Mouse (Mus musculus): ENCODE measurements at regions not wholly inside any gene's neighbourhood (a gene's known extent, or its start where the extent isn't known, plus 50 kb on each side); places are given as distances from the start of the nearest gene placed in this dataset.

- Histone ChIP-seq H3K27me3 (no peaks in the 10 kb centered on the region), H3K9me3 (replicated peaks) (no peaks in the 10 kb centered on the region), H3K4me2 (no peak overlapping the region), H3K9ac (no peak overlapping the region), H3K27ac (no peak overlapping the region), H3K4me3 (no peak overlapping the region), H3K36me3 (no peaks in the 10 kb centered on the region), H3K4me1 (replicated peaks) (no peaks in the 10 kb centered on the region)
- WGBS = 51% methylated on average over 4 of the region's 4 CpGs
- no peak for ATAC-seq (replicated peaks; ENCODE audit: insufficient number of reproducible peaks, insufficient read depth, low FRiP score, low read depth)
These were observed 269.7 kb upstream of the Dio3 start for GRCm38 (mm10) chr12:110009136-110009535.

DNA sequence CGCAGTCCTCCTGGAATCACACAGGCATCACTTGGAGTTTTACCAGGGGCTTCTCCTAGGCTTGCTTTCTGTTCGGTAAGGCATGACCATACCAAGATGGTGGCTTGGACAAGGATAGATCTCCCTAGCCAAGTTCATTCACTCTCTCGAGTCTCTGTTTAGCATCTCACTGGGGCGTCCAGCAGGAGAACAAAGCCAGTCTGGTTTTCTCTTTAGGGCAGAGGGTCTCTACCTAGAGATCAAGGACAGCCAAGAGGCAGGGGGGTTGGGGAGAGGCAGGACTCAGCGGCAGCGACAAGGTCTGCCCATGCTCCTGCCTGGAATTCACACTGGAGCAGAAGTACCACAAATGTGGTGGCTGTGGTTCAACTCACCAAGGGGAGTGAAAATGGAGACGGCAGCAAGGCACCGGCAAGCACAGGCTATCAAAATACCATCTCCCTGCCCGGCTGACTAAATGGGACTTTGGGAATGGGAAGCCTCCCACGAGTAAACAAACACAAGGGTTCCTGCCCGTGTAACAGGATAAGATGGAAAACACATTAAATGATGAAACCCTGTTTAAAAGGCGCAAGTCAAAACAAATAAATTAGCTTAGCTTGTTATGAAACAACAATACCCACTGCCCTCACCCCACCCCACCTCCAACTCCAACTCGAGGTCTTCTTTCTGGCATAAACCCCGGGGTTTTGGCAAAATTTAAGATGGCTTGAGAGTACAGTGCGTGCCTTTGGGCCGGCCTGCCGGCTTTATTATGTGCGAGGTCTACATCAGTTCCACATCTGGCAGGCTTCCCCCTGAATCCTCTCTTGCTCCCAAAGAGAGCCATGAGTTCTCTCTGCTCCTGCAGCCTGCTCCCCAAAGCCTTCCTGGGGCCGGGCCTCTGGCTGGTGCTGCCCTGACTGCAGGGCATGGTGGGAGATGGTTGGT is 258.1 kb upstream of the Dio3 start:
- WGBS = 50% methylated on average over 19 of the region's 19 CpGs
- ATAC-seq (replicated peaks; ENCODE audit: insufficient number of reproducible peaks, insufficient read depth, low FRiP score, low read depth) = no peak

GRCm38 (mm10) chr12:110021690-110022089 is 257.2 kb upstream of the Dio3 start:
- H3K4me3 ChIP-seq = no peak overlapping the region
- no peaks in the 10 kb centered on the region for H3K9me3 ChIP-seq (replicated peaks)
- no peaks in the 10 kb centered on the region for H3K36me3 ChIP-seq
- H3K27ac ChIP-seq = no peak overlapping the region
- no peaks in the 10 kb centered on the region for H3K4me1 ChIP-seq (replicated peaks)
- ATAC-seq (replicated peaks; ENCODE audit: insufficient number of reproducible peaks, insufficient read depth, low FRiP score, low read depth) = no peak
- no peaks in the 10 kb centered on the region for H3K27me3 ChIP-seq
- H3K9ac ChIP-seq = no peak overlapping the region
- H3K4me2 ChIP-seq = no peak overlapping the region
- 78% methylated on average over 12 of the region's 12 CpGs for WGBS

More for the DNA sequence above, 258.1 kb upstream of the Dio3 start:
- Histone ChIP-seq H3K4me2 (no peak overlapping the region), H3K4me3 (no peak overlapping the region), H3K4me1 (replicated peaks) (no peaks in the 10 kb centered on the region), H3K9me3 (replicated peaks) (no peaks in the 10 kb centered on the region), H3K36me3 (no peaks in the 10 kb centered on the region), H3K27ac (no peak overlapping the region), H3K27me3 (no peaks in the 10 kb centered on the region), H3K9ac (no peak overlapping the region)

- no peak overlapping the region for H3K4me2 ChIP-seq
- no peaks in the 10 kb centered on the region for H3K27me3 ChIP-seq
- ATAC-seq (replicated peaks; ENCODE audit: insufficient number of reproducible peaks, insufficient read depth, low FRiP score, low read depth) = no peak
- H3K9me3 ChIP-seq (replicated peaks) = no peaks in the 10 kb centered on the region
- no peaks in the 10 kb centered on the region for H3K4me1 ChIP-seq (replicated peaks)
- H3K36me3 ChIP-seq = no peaks in the 10 kb centered on the region
- no peak overlapping the region for H3K27ac ChIP-seq
- 58% methylated on average over 6 of the region's 6 CpGs for WGBS
- H3K4me3 ChIP-seq = no peak overlapping the region
- H3K9ac ChIP-seq = no peak overlapping the region
These were observed 256.2 kb upstream of the Dio3 start for GRCm38 (mm10) chr12:110022631-110023030.

DNA sequence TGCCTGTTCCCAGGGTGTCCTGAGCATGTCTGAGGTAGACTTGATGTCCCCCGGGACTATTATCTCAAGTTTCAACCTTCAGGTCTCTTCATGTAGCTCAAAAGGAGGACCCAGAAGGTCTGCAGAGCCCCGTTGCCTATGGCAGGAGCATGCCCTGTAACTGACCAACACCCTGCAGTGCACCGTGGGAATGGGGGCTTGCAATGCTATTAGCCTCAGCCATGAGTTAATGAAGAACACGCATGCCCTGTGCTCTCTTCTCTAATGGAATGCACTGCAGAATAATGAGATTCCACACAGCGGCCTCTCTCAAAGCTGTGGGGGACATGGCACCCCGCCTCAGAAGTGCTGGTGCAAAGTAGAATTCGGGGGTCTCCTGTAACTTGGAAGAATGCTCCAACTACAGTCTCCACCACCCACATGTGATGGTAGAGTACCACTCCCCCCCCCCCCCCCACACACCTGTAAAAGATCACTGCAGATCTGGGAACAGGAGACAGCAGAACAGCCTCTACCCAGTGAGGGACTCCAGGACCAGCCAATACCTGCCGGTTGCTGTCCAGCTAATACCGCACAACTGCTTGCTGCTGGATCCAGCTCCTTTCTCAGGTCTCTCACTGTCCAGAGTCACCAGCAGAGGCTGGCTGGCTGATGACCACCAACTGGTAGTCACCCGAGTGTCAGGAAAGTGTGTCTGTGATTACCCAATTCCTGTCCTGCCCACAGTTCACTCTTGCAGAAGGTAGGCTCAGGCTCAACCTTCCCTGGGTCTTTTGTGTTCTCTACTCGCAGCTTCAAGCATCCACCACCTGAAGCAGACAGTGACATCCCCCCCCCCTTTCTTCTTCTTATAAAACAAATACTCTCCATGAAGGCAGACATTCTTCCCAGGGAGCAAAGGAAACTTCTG is 255.4 kb upstream of the Dio3 start:
- WGBS = 65% methylated on average over 11 of the region's 11 CpGs
- peaks cover 4% of the 10 kb centered on the region; the same call in 1 of the 2 replicates for H3K27me3 ChIP-seq
- no peak for ATAC-seq (replicated peaks; ENCODE audit: insufficient number of reproducible peaks, insufficient read depth, low FRiP score, low read depth)

GRCm38 (mm10) chr12:110024295-110024694 is 254.6 kb upstream of the Dio3 start:
- Histone ChIP-seq H3K4me2 (no peak overlapping the region), H3K9me3 (replicated peaks) (no peaks in the 10 kb centered on the region), H3K27me3 (peaks cover 4% of the 10 kb centered on the region; the same call in 1 of the 2 replicates), H3K4me1 (replicated peaks) (no peaks in the 10 kb centered on the region), H3K27ac (no peak overlapping the region), H3K4me3 (no peak overlapping the region), H3K36me3 (no peaks in the 10 kb centered on the region), H3K9ac (no peak overlapping the region)
- 82% methylated on average over 9 of the region's 9 CpGs for WGBS
- ATAC-seq (replicated peaks; ENCODE audit: insufficient number of reproducible peaks, insufficient read depth, low FRiP score, low read depth) = no peak

More for the DNA sequence above, 255.4 kb upstream of the Dio3 start:
- Histone ChIP-seq H3K36me3 (no peaks in the 10 kb centered on the region), H3K9me3 (replicated peaks) (no peaks in the 10 kb centered on the region), H3K4me1 (replicated peaks) (no peaks in the 10 kb centered on the region), H3K4me3 (no peak overlapping the region), H3K9ac (no peak overlapping the region), H3K4me2 (no peak overlapping the region), H3K27ac (no peak overlapping the region)

GRCm38 (mm10) chr12:110025171-110025570 is 253.7 kb upstream of the Dio3 start:
- Histone ChIP-seq H3K9ac (no peak overlapping the region), H3K27me3 (peaks cover 4% of the 10 kb centered on the region; the same call in 1 of the 2 replicates), H3K27ac (no peak overlapping the region), H3K36me3 (no peaks in the 10 kb centered on the region), H3K4me3 (no peak overlapping the region), H3K9me3 (replicated peaks) (no peaks in the 10 kb centered on the region), H3K4me1 (replicated peaks) (no peaks in the 10 kb centered on the region), H3K4me2 (no peak overlapping the region)
- WGBS = 82% methylated on average over 7 of the region's 7 CpGs
- ATAC-seq (replicated peaks; ENCODE audit: insufficient number of reproducible peaks, insufficient read depth, low FRiP score, low read depth) = no peak

GRCm38 (mm10) chr12:110026033-110026750 is 252.7 kb upstream of the Dio3 start:
- ATAC-seq (replicated peaks; ENCODE audit: insufficient number of reproducible peaks, insufficient read depth, low FRiP score, low read depth) = no peak
- Histone ChIP-seq H3K27ac (no peak overlapping the region), H3K4me1 (replicated peaks) (no peaks in the 10 kb centered on the region), H3K27me3 (peaks cover 4% of the 10 kb centered on the region; the same call in 1 of the 2 replicates), H3K4me2 (no peak overlapping the region), H3K4me3 (no peak overlapping the region), H3K36me3 (no peaks in the 10 kb centered on the region), H3K9ac (no peak overlapping the region), H3K9me3 (replicated peaks) (no peaks in the 10 kb centered on the region)
- 62% methylated on average over 11 of the region's 11 CpGs for whole genome bisulfite sequencing

- ATAC-seq (replicated peaks; ENCODE audit: insufficient number of reproducible peaks, insufficient read depth, low FRiP score, low read depth) = no peak
- Histone ChIP-seq H3K27ac (no peak overlapping the region), H3K36me3 (no peaks in the 10 kb centered on the region), H3K4me3 (no peak overlapping the region), H3K27me3 (peaks cover 4% of the 10 kb centered on the region; the same call in 1 of the 2 replicates), H3K9me3 (replicated peaks) (no peaks in the 10 kb centered on the region), H3K9ac (no peak overlapping the region), H3K4me2 (no peak overlapping the region), H3K4me1 (replicated peaks) (no peaks in the 10 kb centered on the region)
- 62% methylated on average over 6 of the region's 6 CpGs for WGBS
These were observed 251.5 kb upstream of the Dio3 start for GRCm38 (mm10) chr12:110027345-110027744.

DNA sequence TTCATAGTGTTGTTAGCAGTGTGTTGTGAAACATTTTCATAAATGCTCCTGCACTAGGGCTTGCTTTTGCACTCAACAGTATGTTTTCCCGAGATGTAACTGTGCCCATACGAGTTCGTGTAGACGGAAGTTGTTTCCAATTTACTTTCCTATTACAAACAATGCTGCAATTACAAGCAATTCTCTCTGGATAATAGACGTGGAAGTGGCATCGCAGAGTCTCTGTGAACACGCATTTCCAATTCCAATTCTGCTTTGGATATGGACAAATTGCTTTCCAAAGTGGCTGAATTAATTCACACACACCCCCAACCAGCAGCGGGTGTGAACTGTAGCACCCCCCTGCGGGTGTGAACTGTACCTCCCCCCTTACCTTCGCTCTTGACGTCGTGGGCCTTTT is 250.9 kb upstream of the Dio3 start:
- H3K9me3 ChIP-seq (replicated peaks) = no peaks in the 10 kb centered on the region
- H3K27ac ChIP-seq = no peak overlapping the region
- no peaks in the 10 kb centered on the region for H3K36me3 ChIP-seq
- 76% methylated on average over 12 of the region's 12 CpGs for WGBS
- ATAC-seq (replicated peaks; ENCODE audit: insufficient number of reproducible peaks, insufficient read depth, low FRiP score, low read depth) = no peak
- no peak overlapping the region for H3K4me2 ChIP-seq
- no peak overlapping the region for H3K9ac ChIP-seq
- peaks cover 4% of the 10 kb centered on the region; the same call in 1 of the 2 replicates for H3K27me3 ChIP-seq
- H3K4me1 ChIP-seq (replicated peaks) = no peaks in the 10 kb centered on the region
- no peak overlapping the region for H3K4me3 ChIP-seq

DNA sequence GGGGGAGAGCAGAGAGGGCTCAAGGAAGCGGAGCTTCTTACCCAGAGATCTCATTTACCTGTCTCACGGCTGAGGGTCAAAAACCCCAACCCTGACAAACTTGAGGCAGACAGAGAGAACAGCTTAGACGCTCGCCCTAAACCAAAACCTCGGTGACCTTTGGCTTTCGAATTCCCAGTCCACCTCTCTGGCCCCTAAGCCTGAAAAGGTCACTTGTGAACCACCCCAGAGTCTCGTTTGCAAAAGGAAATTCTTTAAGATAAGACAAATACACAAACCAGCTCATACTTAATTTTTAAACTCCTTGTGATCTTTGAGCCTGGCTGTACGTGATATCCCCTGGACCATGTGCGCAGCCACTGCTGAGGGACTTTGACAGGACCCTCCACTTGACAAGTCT is 250.2 kb upstream of the Dio3 start:
- H3K9me3 ChIP-seq (replicated peaks) = no peaks in the 10 kb centered on the region
- H3K4me1 ChIP-seq (replicated peaks) = no peaks in the 10 kb centered on the region
- ATAC-seq (replicated peaks; ENCODE audit: insufficient number of reproducible peaks, insufficient read depth, low FRiP score, low read depth) = no peak
- no peak overlapping the region for H3K9ac ChIP-seq
- no peak overlapping the region for H3K4me3 ChIP-seq
- no peak overlapping the region for H3K4me2 ChIP-seq
- H3K27me3 ChIP-seq = peaks cover 4% of the 10 kb centered on the region; the same call in 1 of the 2 replicates
- 50% methylated on average over 9 of the region's 9 CpGs for whole genome bisulfite sequencing
- H3K27ac ChIP-seq = no peak overlapping the region
- no peaks in the 10 kb centered on the region for H3K36me3 ChIP-seq

Data from heart, embryonic 15.5 days (tissue).